8 mouse cellular contexts compared by ENCODE assay signal in genomic region chr13:35771968-35772382, GRCm38 (mm10).
A peak's percentile ranks its signal among the peaks of the same experiment; 100 is the strongest.
DNase-seq lines count a peak whose midpoint lies in the region; ATAC-seq lines count a peak whose summit lies in the region.

No protein-coding gene starts in this region.

- DNase-seq in gastrocnemius, adult 18-20 months (ENCODE audit: low spot score), result peak; percentile 32
- DNase-seq in gastrocnemius, postnatal 25 days, result no peak
- DNase-seq in testis, postnatal 10 days (ENCODE audit: low spot score), result peak; percentile 65
- no peak for DNase-seq in testis, postnatal 14 days (ENCODE audit: low spot score)
- DNase-seq in embryo, embryonic 11 days, result peak; percentile 24
- peak; percentile 58 to 70 for DNase-seq in layer of hippocampus, postnatal 10 days (ENCODE audit: low spot score in 2 of 2)
- DNase-seq in thymus, postnatal 14 days, result peak; percentile 64

- peak; percentile 35; the same call in 1 of the 2 replicates for ATAC-seq in megakaryocyte, adult 5-6 weeks (ENCODE audit: poor library complexity, severe bottlenecking)

Comparison
In these comparisons a context has a peak if more than half of its experiments do, and no peak if none do; other contexts are left out.
1. DNase-seq: peak in gastrocnemius, adult 18-20 months (single experiment), testis, postnatal 10 days (single experiment), embryo, embryonic 11 days (single experiment), layer of hippocampus, postnatal 10 days (2 of 2) and thymus, postnatal 14 days (single experiment); none in gastrocnemius, postnatal 25 days (single experiment) and testis, postnatal 14 days (single experiment).